11 mouse cellular contexts compared by ENCODE assay signal in genomic region chr10:75588336-75588735, GRCm38 (mm10). TPM values are rescaled to one million over a fixed set of nuclear protein-coding genes. Genes with fewer than 3 reads are reported as not detected.
DNase-seq lines count a peak whose midpoint lies in the region; ATAC-seq and TF ChIP-seq lines count a peak whose summit lies in the region.
"Had no signal": no experiment of that assay in that cellular context is flagged by ENCODE, and none has a peak within 500 bp of the region (broad histone marks: within the 10 kb centered on the region; RNA-seq: fewer than 3 reads in every experiment).

No protein-coding gene starts in this region.

- H3K27ac ChIP-seq in heart, adult 2 months = peak overlapping the region; percentile 72
- H3K27ac ChIP-seq in heart, embryonic 12.5 days (ENCODE audit: poor library complexity, severe bottlenecking) = no peak overlapping the region
- H3K27ac ChIP-seq: limb, embryonic 15.5 days had no signal

- 29% methylated on average over 5 of the region's 5 CpGs for WGBS in heart, adult 2 months
- WGBS in heart, embryonic 12.5 days = 47% methylated on average over 5 of the region's 5 CpGs

- no peaks in the 10 kb centered on the region for H3K79me2 ChIP-seq in heart, adult 2 months (replicated peaks; ENCODE audit: control insufficient read depth, insufficient read depth, low read length)

- intact Hi-C loops in heart, adult 2 months (cut with DNase I) = loop anchor here (5.0 kb wide), 1 partner anchor 364 kb away; the partner anchor contains the start of gene Gm5134
- intact Hi-C loops in gastrocnemius, postnatal 14 days (cut with DNase I; ENCODE audit: low total_unique reads) = loop anchor here (10.0 kb wide), 2 partner anchors 106 to 246 kb away; partner anchors contain the start of gene Gstt2

- no peak overlapping the region for H3K4me3 ChIP-seq in heart, adult 2 months
- H3K4me3 ChIP-seq in heart, embryonic 12.5 days = no peak overlapping the region
- H3K4me3 ChIP-seq: limb, embryonic 15.5 days had no signal

- no peaks in the 10 kb centered on the region for H3K9me3 ChIP-seq in heart, embryonic 12.5 days (replicated peaks)
- H3K9me3 ChIP-seq: limb, embryonic 15.5 days had no signal

- no peak for TF ChIP-seq CTCF in heart, adult 2 months (IDR thresholded peaks at IDR 0.05)

- no peak overlapping the region for H3K4me2 ChIP-seq in heart, embryonic 12.5 days
- H3K4me2 ChIP-seq: limb, embryonic 15.5 days had no signal

- H3K27me3 ChIP-seq in heart, adult 2 months (ENCODE audit: control insufficient read depth, insufficient read depth, low read length) = no peaks in the 10 kb centered on the region
- peaks cover 26% of the 10 kb centered on the region for H3K27me3 ChIP-seq in heart, embryonic 12.5 days (replicated peaks)
- H3K27me3 ChIP-seq: limb, embryonic 15.5 days had no signal

- no peak overlapping the region for H3K9ac ChIP-seq in heart, adult 2 months (ENCODE audit: low read depth, low read length)
- H3K9ac ChIP-seq in heart, embryonic 12.5 days = no peak overlapping the region
- H3K9ac ChIP-seq: limb, embryonic 15.5 days had no signal

- peak; percentile 47 to 50 for DNase-seq in heart, adult 2 months
- DNase-seq in gastrocnemius, postnatal 14 days = peak; percentile 41
- peak; percentile 46 for DNase-seq in kidney, adult 18-20 months
- DNase-seq in lung, postnatal 14 days = peak; percentile 60
- DNase-seq in thymus, postnatal 4 days = no peak
- no peak for DNase-seq in B cell, adult 2 months
- no peak for DNase-seq in layer of hippocampus, adult 9-11 months

- peak; percentile 37; the same call in 1 of the 2 replicates for TF ChIP-seq EP300 in heart, adult 2 months (IDR thresholded peaks at IDR 0.05; ENCODE audit: insufficient read depth, low read depth, low read length)

- H3K36me3 ChIP-seq in heart, adult 2 months (ENCODE audit: control insufficient read depth, insufficient read depth, low read length) = no peaks in the 10 kb centered on the region
- no peaks in the 10 kb centered on the region for H3K36me3 ChIP-seq in heart, embryonic 12.5 days
- H3K36me3 ChIP-seq: limb, embryonic 15.5 days had no signal

- ATAC-seq in heart, embryonic 12.5 days (ENCODE audit: insufficient number of reproducible peaks, low FRiP score) = no peak
- ATAC-seq: hindbrain, embryonic 16.5 days had no signal

- H3K4me1 ChIP-seq in heart, adult 2 months (ENCODE audit: control insufficient read depth, insufficient read depth, low read length) = peaks cover 33% of the 10 kb centered on the region
- H3K4me1 ChIP-seq in heart, embryonic 12.5 days (replicated peaks) = peaks cover 32% of the 10 kb centered on the region

- no peak for TF ChIP-seq POLR2A in heart, adult 2 months (IDR thresholded peaks at IDR 0.05; ENCODE audit: insufficient read depth, low read depth, low read length)

RNA-seq across cellular contexts. Expression of gene Ggt5, which starts 0.8 kb away (rescaled TPM):
- 1 to 10 TPM; 3.8 to 7.9 TPM for total RNA-seq in heart, adult 2 months (2021)
- polyA plus RNA-seq in heart, adult 2 months (2012; rRNA removed) = 41.9 TPM in 2 replicates
- polyA plus RNA-seq in heart, embryonic 12.5 days (2016; fragmentation: Nextera tagmentation; extraction: Ambion mirVana) = 6.1 and 7.7 TPM in 2 replicates
- total RNA-seq in gastrocnemius, postnatal 14 days (2021) = 1 to 10 TPM; 5.6 to 7.4 TPM
- polyA plus RNA-seq: C2C12 had no signal

RNA-seq across cellular contexts. Expression of gene Ggt1, which starts 26.9 kb away (rescaled TPM):
- under 1 TPM in 1 of 2 experiments, not detected in 1; 0.31 TPM for total RNA-seq in heart, adult 2 months (2021)
- polyA plus RNA-seq in heart, adult 2 months (2012; rRNA removed) = 0.35 TPM in 1 of 2 replicates, not detected in the other
- 0.34 and 0.49 TPM in 2 replicates for polyA plus RNA-seq in heart, embryonic 12.5 days (2016; fragmentation: Nextera tagmentation; extraction: Ambion mirVana)
- under 1 TPM; 0.66 TPM for total RNA-seq in gastrocnemius, postnatal 14 days (2021)

RNA-seq across cellular contexts. Expression of gene Lrrc75b, which starts 28.2 kb away (rescaled TPM):
- total RNA-seq in heart, adult 2 months (2021) = under 1 TPM; 0.66 to 0.84 TPM
- polyA plus RNA-seq in heart, adult 2 months (2012; rRNA removed) = 1.00 and 1.3 TPM in 2 replicates
- 1.4 and 1.6 TPM in 2 replicates for polyA plus RNA-seq in heart, embryonic 12.5 days (2016; fragmentation: Nextera tagmentation; extraction: Ambion mirVana)
- total RNA-seq in gastrocnemius, postnatal 14 days (2021) = under 1 TPM; 0.53 to 0.90 TPM

RNA-seq across cellular contexts. Expression of gene Susd2, which starts 55.5 kb away (rescaled TPM):
- total RNA-seq in heart, adult 2 months (2021) = 1 to 10 TPM; 1.3 to 1.8 TPM
- polyA plus RNA-seq in heart, adult 2 months (2012; rRNA removed) = 4.3 TPM in 2 replicates
- polyA plus RNA-seq in heart, embryonic 12.5 days (2016; fragmentation: Nextera tagmentation; extraction: Ambion mirVana) = 4.5 and 5.1 TPM in 2 replicates
- total RNA-seq in gastrocnemius, postnatal 14 days (2021) = 1 to 10 TPM; 2.1 to 3.2 TPM

Comparison
In these comparisons a context has a peak if more than half of its experiments do, and no peak if none do; other contexts are left out.
1. DNase-seq: peak in heart, adult 2 months (2 of 2), gastrocnemius, postnatal 14 days (single experiment), kidney, adult 18-20 months (single experiment) and lung, postnatal 14 days (single experiment); none in thymus, postnatal 4 days (single experiment), B cell, adult 2 months (0 of 2) and layer of hippocampus, adult 9-11 months (single experiment).